Mouse (Mus musculus) CH12.LX (cell line): ENCODE results near the gene Jmjd1c. TPM values are rescaled to one million over a fixed set of nuclear protein-coding genes. Genes with fewer than 3 reads are reported as not detected.

Experiments used
- DNase-seq: peaks from one replicate; pipeline ENCODE4 v3.0.0-alpha.2; 2013; ENCODE audit errors: extremely low read depth
- H3K27ac ChIP-seq: 2 replicates; pipeline ENCODE4 v1.5.1; 2012; ENCODE audit warnings: low read depth, mild to moderate bottlenecking, control low read depth, moderate library complexity; ENCODE audit not compliant: insufficient read depth
- H3K27me3 ChIP-seq: replicated peaks from 2 replicates; pipeline ENCODE3; 2012; ENCODE audit warnings: inconsistent platforms
- H3K36me3 ChIP-seq, 2 experiments: replicated peaks in 1 of 2; 2 replicates each; pipeline versions ENCODE3 to v1.6.1; 2012; ENCODE audit warnings: inconsistent platforms in 1 of 2, low read length in 1 of 2, mild to moderate bottlenecking in 1 of 2, mixed read lengths in 1 of 2, moderate library complexity in 1 of 2; ENCODE audit not compliant: control insufficient read depth in 1 of 2, insufficient read depth in 1 of 2
- H3K4me1 ChIP-seq, 2 experiments: 2 replicates each; pipeline ENCODE4 v1.6.1; 2012; ENCODE audit warnings: inconsistent platforms in 1 of 2, moderate library complexity in 1 of 2; ENCODE audit not compliant: insufficient read depth in 2 of 2, control insufficient read depth in 1 of 2
- H3K4me2 ChIP-seq: 2 replicates; pipeline ENCODE4 v1.6.1; 2012; ENCODE audit warnings: low read depth, mild to moderate bottlenecking, control low read depth; ENCODE audit not compliant: poor library complexity, insufficient read depth, severe bottlenecking
- H3K4me3 ChIP-seq, 3 experiments: fragments of 150-350 bp in 1 of 3; sonication (generic) in 1 of 3; replicated peaks in 1 of 3; 2 replicates each; pipeline versions ENCODE3 to v1.5.1; 2011 to 2012; ENCODE audit warnings: low read depth in 2 of 3, low read length in 2 of 3, mild to moderate bottlenecking in 2 of 3, moderate library complexity in 2 of 3, control low read depth in 1 of 3, improper control_type of control experiment in 1 of 3, inconsistent platforms in 1 of 3, mixed read lengths in 1 of 3; ENCODE audit not compliant: poor library complexity in 1 of 3
- H3K79me2 ChIP-seq: replicated peaks from 2 replicates; pipeline ENCODE4 v1.6.1; 2012; ENCODE audit warnings: mild to moderate bottlenecking, moderate library complexity; ENCODE audit not compliant: control insufficient read depth, poor library complexity, insufficient read depth, severe bottlenecking; ENCODE audit errors: extremely low read depth
- H3K9ac ChIP-seq: 2 replicates; pipeline ENCODE4 v1.6.1; 2012; ENCODE audit warnings: low read depth, mild to moderate bottlenecking, control low read depth, moderate library complexity; ENCODE audit not compliant: insufficient read depth
- H3K9me3 ChIP-seq: replicated peaks from 2 replicates; pipeline ENCODE3; 2012; ENCODE audit warnings: low read length, inconsistent platforms, mixed read lengths
- CHD2 ChIP-seq: IDR thresholded peaks from 2 replicates; pipeline ENCODE4 v1.6.1; 2011; ENCODE audit warnings: low read length, improper control_type of control experiment
- EP300 ChIP-seq: IDR thresholded peaks from 2 replicates; pipeline ENCODE4 v1.6.1; 2011; ENCODE audit warnings: low read length, improper control_type of control experiment
- ETS1 ChIP-seq: conservative IDR thresholded peaks from 2 replicates; pipeline ENCODE4 v1.6.1; 2012; ENCODE audit warnings: low read depth, mild to moderate bottlenecking, inconsistent platforms, low read length, improper control_type of control experiment, moderate library complexity
- GABPA ChIP-seq: IDR thresholded peaks from 2 replicates; pipeline ENCODE4 v1.6.1; 2012; ENCODE audit warnings: low read depth, low read length, improper control_type of control experiment, inconsistent platforms; ENCODE audit not compliant: insufficient replicate concordance
- HCFC1 ChIP-seq: IDR thresholded peaks from 2 replicates; pipeline ENCODE4 v1.6.1; 2012; ENCODE audit warnings: low read depth, mild to moderate bottlenecking, inconsistent platforms, low read length, improper control_type of control experiment
- JUN ChIP-seq: IDR thresholded peaks from 2 replicates; pipeline ENCODE4 v1.6.1; 2011; ENCODE audit warnings: low read depth, mild to moderate bottlenecking, low read length, improper control_type of control experiment, moderate library complexity; ENCODE audit not compliant: insufficient read depth
- MAX ChIP-seq: IDR thresholded peaks from 2 replicates; pipeline ENCODE4 v1.6.1; 2011; ENCODE audit warnings: low read length, improper control_type of control experiment
- MEF2A ChIP-seq: IDR thresholded peaks from 2 replicates; pipeline ENCODE4 v1.6.1; 2014; ENCODE audit warnings: low read depth, mild to moderate bottlenecking, inconsistent platforms, low read length, improper control_type of control experiment, borderline replicate concordance
- NELFE ChIP-seq: IDR thresholded peaks from 2 replicates; pipeline ENCODE4 v1.6.1; 2011; ENCODE audit warnings: low read depth, low read length, improper control_type of control experiment
- POLR2A ChIP-seq: IDR thresholded peaks from 2 replicates; pipeline ENCODE4 v1.6.1; 2011; ENCODE audit warnings: low read depth, mild to moderate bottlenecking, improper control_type of control experiment, low read length
- RAD21 ChIP-seq: IDR thresholded peaks from 2 replicates; pipeline ENCODE4 v1.6.1; 2011; ENCODE audit warnings: low read depth, mild to moderate bottlenecking, low read length, improper control_type of control experiment, moderate library complexity
- TCF12 ChIP-seq: IDR thresholded peaks from 2 replicates; pipeline ENCODE4 v1.6.1; 2014; ENCODE audit warnings: low read depth, mild to moderate bottlenecking, inconsistent platforms, low read length, improper control_type of control experiment
- UBTF ChIP-seq: IDR thresholded peaks from 2 replicates; pipeline ENCODE4 v1.6.1; 2012; ENCODE audit warnings: low read depth, mild to moderate bottlenecking, inconsistent platforms, low read length, improper control_type of control experiment, moderate library complexity
- USF1 ChIP-seq: IDR thresholded peaks from 2 replicates; pipeline ENCODE4 v1.6.1; 2014; ENCODE audit warnings: low read depth, mild to moderate bottlenecking, inconsistent platforms, low read length, improper control_type of control experiment
- ZNF384 ChIP-seq: IDR thresholded peaks from 2 replicates; pipeline ENCODE4 v1.6.1; 2012; ENCODE audit warnings: low read depth, low read length, improper control_type of control experiment, inconsistent platforms
- dilution Hi-C: fragments of 300-500 bp; cut with MboI; formaldehyde crosslinking; loops from 2 replicates; pipeline ENCODE4 v1.14.3; 2020; ENCODE audit warnings: low sequenced_read_pairs; ENCODE audit not compliant: extremely low pct_unique_long_range_greater_than_20kb, extremely low pct_ligation_motif_present
- in situ Hi-C: fragments of 300-500 bp; cut with MboI; formaldehyde crosslinking; loops from 3 replicates; pipeline ENCODE4 v1.14.3; 2019; ENCODE audit warnings: low sequenced_read_pairs, low pct_ligation_motif_present, low pct_unique_long_range_greater_than_20kb, mixed read lengths
- polyA plus RNA-seq: library from polyadenylated mRNA; unstranded; fragments of >175 nt; gene quantifications from 2 replicates; pipeline ENCODE4 v1.2.1, GENCODE M21; 2012; ENCODE audit warnings: low read depth; ENCODE audit not compliant: insufficient read length
- total RNA-seq, 2 experiments: library from RNA; depleted of rRNA; stranded (reverse); fragments of 300-350 nt in 1 of 2; fragments of >200 nt in 1 of 2; gene quantifications; 2 replicates each; pipeline ENCODE4 v1.2.3; 2012 to 2014

The Jmjd1c gene
- total and polyA plus RNA-seq, 3 experiments, result 41.2 to 50.1 (median 41.6) TPM

DNA sequence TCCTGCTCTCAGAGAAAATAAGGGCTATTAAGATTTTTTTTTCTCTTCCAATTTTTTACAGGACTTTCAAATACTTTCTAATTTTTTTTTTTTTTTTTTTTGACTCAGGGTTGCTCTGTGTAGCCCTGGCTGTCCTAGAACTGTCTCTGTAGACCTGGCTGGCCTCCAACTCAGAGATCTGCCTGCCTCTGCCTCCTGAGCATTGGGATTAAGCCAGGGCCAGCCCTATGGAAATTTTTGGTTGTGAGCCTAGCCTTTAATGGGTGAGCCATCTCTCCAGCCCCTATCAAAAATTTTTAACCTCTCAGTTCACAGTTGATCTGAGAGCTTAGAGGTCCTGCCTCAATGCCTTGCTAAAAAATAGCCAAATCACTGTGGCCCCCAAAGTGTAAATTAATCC, 38.7 kb upstream of the Jmjd1c start:
- in situ Hi-C loops, result no loop called here
- Histone ChIP-seq H3K9ac (no peak overlapping the region), H3K4me1 (peaks cover 13 to 38% of the 10 kb centered on the region in 2 experiments), H3K9me3 (no peaks in the 10 kb centered on the region), H3K36me3 (peaks cover 20 to 26% of the 10 kb centered on the region in 2 experiments), H3K79me2 (peaks cover 44% of the 10 kb centered on the region), H3K27me3 (no peaks in the 10 kb centered on the region), H3K4me2 (no peak overlapping the region), H3K27ac (no peak overlapping the region), H3K4me3 (no peak overlapping the region)
- TF ChIP-seq EP300 (no peak), CHD2 (no peak), HCFC1 (no peak), GABPA (no peak), ZNF384 (no peak), TCF12 (no peak), MAX (no peak), NELFE (no peak), JUN (no peak), UBTF (no peak), ETS1 (no peak)
- no peak for DNase-seq
- dilution Hi-C loops, result no loop called here

DNA sequence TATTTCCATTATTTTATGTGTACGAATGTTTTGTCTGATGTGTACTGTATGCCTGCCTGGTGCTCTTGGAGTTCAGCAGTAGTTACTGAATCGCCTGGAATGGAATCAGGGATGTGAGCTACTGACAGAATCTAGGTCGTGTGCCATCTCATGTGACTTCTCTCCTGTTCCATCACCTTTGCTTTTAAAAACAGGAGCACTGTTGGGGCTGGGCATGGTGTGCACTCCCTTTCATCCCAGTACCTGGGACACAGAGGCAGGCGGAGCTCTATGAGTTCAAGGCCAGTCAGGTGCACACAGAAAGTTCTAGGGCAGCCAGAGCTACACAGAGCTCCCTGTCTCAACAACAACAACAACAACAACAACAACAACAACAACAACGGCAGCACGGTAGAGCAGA, 38.2 kb upstream of the Jmjd1c start:
- Histone ChIP-seq H3K9ac (no peak overlapping the region), H3K27me3 (no peaks in the 10 kb centered on the region), H3K9me3 (no peaks in the 10 kb centered on the region), H3K79me2 (peaks cover 44% of the 10 kb centered on the region), H3K4me1 (peaks cover 11 to 36% of the 10 kb centered on the region in 2 experiments), H3K4me3 (no peak overlapping the region), H3K4me2 (no peak overlapping the region), H3K27ac (no peak overlapping the region), H3K36me3 (peaks cover 22 to 29% of the 10 kb centered on the region in 2 experiments)
- in situ Hi-C loops (no loop called here), dilution Hi-C loops (no loop called here)
- DNase-seq, result no peak
- TF ChIP-seq POLR2A (no peak), CHD2 (no peak), MAX (no peak), JUN (no peak), MEF2A (no peak), UBTF (no peak), RAD21 (no peak), USF1 (no peak), ETS1 (no peak)
